Mouse (Mus musculus): ENCODE data around the gene Gm10160. TPM values are rescaled to one million over a fixed set of nuclear protein-coding genes. Genes with fewer than 3 reads are reported as not detected.
A peak's percentile ranks its signal among the peaks of the same experiment; 100 is the strongest.
"Not testable (repeated sequence)": the region's sequence is repeated elsewhere in the genome, so short reads cannot be mapped to it uniquely, and the experiment has no call there.

Gene Gm10160
- total RNA-seq, 1 experiment from 2014 or later: not detected

DNA sequence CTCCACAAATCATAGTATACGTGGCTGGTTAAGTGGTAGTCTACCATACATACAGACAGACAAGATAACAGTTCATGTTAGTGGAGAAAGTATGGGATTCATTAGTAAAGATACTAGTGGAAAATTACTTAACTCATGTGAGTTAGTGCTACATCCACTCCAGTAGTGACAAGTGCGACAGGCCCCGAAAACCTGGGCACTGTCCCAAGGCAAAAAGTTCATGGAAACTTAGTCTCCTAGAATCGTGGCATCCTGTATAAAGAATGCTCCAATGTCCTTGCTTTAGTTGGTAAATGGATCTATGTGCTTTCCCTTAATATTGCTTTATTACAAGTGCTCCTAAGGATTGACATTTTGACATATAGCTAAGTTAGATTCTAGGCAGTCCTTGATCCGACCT lies 17.8 kb downstream of the Gm10160 start:
- not testable (repeated sequence) for ATAC-seq (replicated peaks; ENCODE audit: insufficient number of reproducible peaks, low FRiP score, low TSS enrichment, poor library complexity, severe bottlenecking)

GRCm38 (mm10) chr7:81835430-81835829 lies 20.2 kb downstream of the Gm10160 start:
- 0 out of 2 replicates have a peak, but pooled peaks have one; percentile 53 for ATAC-seq (replicated peaks; ENCODE audit: insufficient number of reproducible peaks, low FRiP score, low TSS enrichment, poor library complexity, severe bottlenecking)

DNA sequence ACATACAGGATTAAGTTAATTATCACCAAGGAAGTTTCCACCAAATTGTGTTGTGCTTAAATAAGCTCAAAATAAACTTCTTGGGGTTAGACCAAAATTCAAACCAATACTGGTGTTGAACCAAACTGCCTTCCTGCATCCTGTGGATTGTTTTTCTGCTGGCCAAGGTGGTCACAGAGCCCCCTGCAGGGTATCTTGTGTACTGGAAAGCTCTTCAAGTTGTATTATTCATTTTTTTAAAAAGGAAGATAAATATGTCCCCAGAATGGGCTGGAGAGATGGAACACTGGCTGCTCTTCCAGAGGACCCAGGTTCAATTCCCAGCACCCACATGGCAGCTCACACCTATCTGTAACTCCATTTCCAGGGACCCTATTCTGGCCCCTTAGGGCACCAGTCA lies 20.7 kb downstream of the Gm10160 start:
- ATAC-seq (replicated peaks; ENCODE audit: insufficient number of reproducible peaks, low FRiP score, low TSS enrichment, poor library complexity, severe bottlenecking): no peak

DNA sequence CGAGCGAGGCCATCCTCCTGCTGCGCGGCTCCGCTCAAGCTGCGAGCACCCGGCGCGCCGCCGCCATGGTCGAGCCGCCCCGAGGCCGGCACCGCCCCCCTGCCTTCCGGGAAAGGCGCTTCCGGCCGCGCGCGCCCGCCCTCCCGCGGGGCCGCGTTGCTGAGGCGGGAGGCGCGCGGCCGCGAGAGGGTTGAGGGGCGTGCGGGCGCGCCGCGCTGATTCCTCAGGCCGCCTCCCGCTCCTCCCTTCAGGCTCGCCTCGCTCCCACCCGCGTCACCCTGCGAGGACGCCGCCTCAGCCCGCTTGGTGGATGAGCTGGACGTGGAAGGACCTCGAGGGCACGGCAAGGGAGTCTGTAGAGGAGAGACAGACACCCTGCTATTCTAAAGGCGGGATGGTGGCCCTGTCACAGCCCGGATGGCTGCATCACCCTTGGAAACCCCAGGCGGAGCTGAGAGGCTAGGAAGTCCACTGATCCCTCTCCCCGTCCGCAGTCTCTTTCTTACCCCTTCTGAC lies 26.2 kb downstream of the Gm10160 start, which contains the start of gene Btbd1:
Btbd1 (minus strand) TSS at position 53 of the 516 bp plus-strand sequence.
- ATAC-seq (replicated peaks; ENCODE audit: insufficient number of reproducible peaks, low FRiP score, low TSS enrichment, poor library complexity, severe bottlenecking): peak; percentile 48

- peak; percentile 15; the same call in 1 of the 2 replicates for ATAC-seq (replicated peaks; ENCODE audit: insufficient number of reproducible peaks, low FRiP score, low TSS enrichment, poor library complexity, severe bottlenecking)
Measured at GRCm38 (mm10) chr7:81828681-81829378, 26.8 kb downstream of the Gm10160 start.

DNA sequence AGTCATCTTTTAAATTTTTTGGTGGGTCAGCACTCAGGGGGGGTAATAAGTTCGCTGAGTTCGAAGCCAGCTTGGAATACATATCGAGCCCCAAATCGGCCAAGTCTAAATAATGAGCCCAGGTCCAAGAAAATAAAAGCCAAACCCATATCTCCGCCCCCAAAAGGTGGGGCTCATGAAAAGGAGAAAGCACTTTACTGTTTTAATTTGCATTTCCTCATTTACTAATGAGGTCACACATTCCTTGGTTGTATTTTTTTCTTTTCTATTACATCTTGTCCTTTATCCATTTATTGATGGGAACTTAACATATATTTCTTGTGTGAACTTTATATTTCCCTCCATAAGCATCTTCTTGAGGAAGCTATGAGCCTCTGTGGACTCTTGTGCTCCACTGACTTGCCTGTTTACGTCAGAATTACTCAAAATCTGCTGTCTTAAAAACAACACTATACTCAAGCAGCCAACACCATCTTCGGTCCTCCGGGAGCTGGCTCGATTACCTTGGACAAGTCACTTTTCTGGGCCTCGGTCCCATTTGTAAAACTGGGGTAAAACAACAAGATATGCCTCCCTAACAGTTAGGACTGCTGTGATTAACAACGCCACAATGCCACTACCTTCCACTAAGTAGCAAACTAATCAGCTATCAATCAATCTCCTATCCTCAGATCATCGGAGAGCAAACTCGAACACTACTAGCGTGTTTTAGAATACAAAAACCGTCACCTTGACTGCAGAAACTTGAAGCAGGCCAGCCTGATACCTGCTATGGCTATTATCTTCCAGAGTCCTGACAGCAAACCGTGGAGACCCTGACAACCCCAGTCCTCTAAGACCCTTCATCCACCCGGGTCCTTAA lies 27.6 kb downstream of the Gm10160 start:
- ATAC-seq (replicated peaks; ENCODE audit: insufficient number of reproducible peaks, low FRiP score, low TSS enrichment, poor library complexity, severe bottlenecking): 0 out of 2 replicates have a peak, but pooled peaks have one; percentile 12

GRCm38 (mm10) chr7:81825381-81825780 lies 30.2 kb downstream of the Gm10160 start:
- ATAC-seq (replicated peaks; ENCODE audit: insufficient number of reproducible peaks, low FRiP score, low TSS enrichment, poor library complexity, severe bottlenecking): no peak

GRCm38 (mm10) chr7:81824906-81825305 lies 30.7 kb downstream of the Gm10160 start:
- ATAC-seq (replicated peaks; ENCODE audit: insufficient number of reproducible peaks, low FRiP score, low TSS enrichment, poor library complexity, severe bottlenecking): no peak

DNA sequence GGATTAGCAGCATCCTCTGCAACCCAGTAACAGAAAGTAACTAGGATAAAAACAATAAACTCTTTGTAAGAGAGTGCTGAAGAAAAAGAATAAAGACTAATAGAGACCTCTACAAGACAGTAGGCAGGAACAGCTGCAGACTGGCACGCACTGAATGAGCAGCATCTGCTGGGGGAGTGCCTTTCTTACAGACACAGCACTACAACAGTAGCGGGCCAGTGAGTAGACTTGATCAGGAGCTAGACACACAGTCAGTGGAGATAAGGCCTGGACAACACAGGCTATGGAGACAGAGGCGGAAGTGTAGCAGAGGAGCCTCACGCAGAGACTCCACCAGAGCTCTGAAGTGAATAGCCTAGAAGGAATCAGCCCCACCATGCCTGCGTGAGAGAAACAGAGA lies 49.5 kb downstream of the Gm10160 start:
- no peak for ATAC-seq (replicated peaks; ENCODE audit: insufficient number of reproducible peaks, low FRiP score, low TSS enrichment, poor library complexity, severe bottlenecking)

Other genes starting within 250 kb of the Gm10160 start
- gene Homer2, start 148.3 kb downstream of the Gm10160 start, total RNA-seq (2017): 0.29 TPM in 1 of 3 replicates, not detected in the others
- gene Ramac, start 92.9 kb downstream of the Gm10160 start, total RNA-seq (2017): 111 to 183 TPM (median 145 TPM) in 3 replicates
- 24.4 to 67.1 TPM (median 60.9 TPM) in 3 replicates for gene 3110040N11Rik, start 66.3 kb downstream of the Gm10160 start, total RNA-seq (2017)
- gene Btbd1, start 26.4 kb downstream of the Gm10160 start, total RNA-seq (2017): 91.7 to 129 TPM (median 116 TPM) in 3 replicates
- 211 to 356 TPM (median 215 TPM) in 3 replicates for gene Tm6sf1, start 3.2 kb upstream of the Gm10160 start, total RNA-seq (2017)
- gene Hdgfl3, start 78.7 kb upstream of the Gm10160 start, total RNA-seq (2017): 2.1 to 2.8 TPM (median 2.6 TPM) in 3 replicates
- gene Bnc1, start 136.5 kb upstream of the Gm10160 start, total RNA-seq (2017): not detected in 3 replicates